Mouse (Mus musculus) neural tube, embryonic 13.5 days (tissue): ENCODE measurements around the gene Fgf18. TPM values are rescaled to one million over a fixed set of nuclear protein-coding genes. Genes with fewer than 3 reads are reported as not detected.

Experiments used
- ATAC-seq: fragments of 200-750 bp; cut with Nextera tagmentation; 2 replicates; pipeline ENCODE4 v1.8.0; 2017; ENCODE audit warnings: low read depth, mild to moderate bottlenecking, moderate TSS enrichment, moderate library complexity
- H3K27ac ChIP-seq: fragments of 300-500 bp; sonication (generic); replicated peaks from 2 replicates; pipeline ENCODE4 v1.5.1; 2015; ENCODE audit warnings: moderate library complexity, mild to moderate bottlenecking, inconsistent platforms
- H3K27me3 ChIP-seq: fragments of 300-500 bp; sonication (generic); 2 replicates; pipeline ENCODE4 v1.6.1; 2015; ENCODE audit warnings: mild to moderate bottlenecking, inconsistent platforms
- H3K36me3 ChIP-seq: fragments of 300-500 bp; sonication (generic); 2 replicates; pipeline ENCODE4 v1.6.1; 2015; ENCODE audit warnings: mild to moderate bottlenecking, inconsistent platforms
- H3K4me1 ChIP-seq: fragments of 300-500 bp; sonication (generic); replicated peaks from 2 replicates; pipeline ENCODE4 v1.6.1; 2015; ENCODE audit warnings: inconsistent platforms
- H3K4me2 ChIP-seq: fragments of 300-500 bp; sonication (generic); 2 replicates; pipeline ENCODE4 v1.6.1; 2015; ENCODE audit warnings: inconsistent platforms, mild to moderate bottlenecking, moderate library complexity
- H3K4me3 ChIP-seq: fragments of 300-500 bp; sonication (generic); 2 replicates; pipeline ENCODE4 v1.5.1; 2015; ENCODE audit warnings: mild to moderate bottlenecking, inconsistent platforms
- H3K9ac ChIP-seq: fragments of 300-500 bp; sonication (generic); 2 replicates; pipeline ENCODE4 v1.6.1; 2015; ENCODE audit warnings: moderate library complexity, mild to moderate bottlenecking, inconsistent platforms
- H3K9me3 ChIP-seq: fragments of 300-500 bp; sonication (generic); 2 replicates; pipeline ENCODE4 v1.6.1; 2016; ENCODE audit warnings: inconsistent platforms
- WGBS: fragments of 180-500 bp; shearing (Covaris S2); methylation state at CpG from one replicate; pipeline ENCODE4 v1.1.7; 2015; 5-methylcytosine and 5-hydroxymethylcytosine counted together
- polyA plus RNA-seq: library from polyadenylated mRNA; unstranded; fragments of >200 nt; fragmentation: Nextera tagmentation; extraction: Ambion mirVana; gene quantifications from 2 replicates; pipeline ENCODE4 v1.2.1, GENCODE M21; 2015

The Fgf18 gene
- polyA plus RNA-seq, 1 experiment from 2014 or later, result 10.8 TPM

DNA sequence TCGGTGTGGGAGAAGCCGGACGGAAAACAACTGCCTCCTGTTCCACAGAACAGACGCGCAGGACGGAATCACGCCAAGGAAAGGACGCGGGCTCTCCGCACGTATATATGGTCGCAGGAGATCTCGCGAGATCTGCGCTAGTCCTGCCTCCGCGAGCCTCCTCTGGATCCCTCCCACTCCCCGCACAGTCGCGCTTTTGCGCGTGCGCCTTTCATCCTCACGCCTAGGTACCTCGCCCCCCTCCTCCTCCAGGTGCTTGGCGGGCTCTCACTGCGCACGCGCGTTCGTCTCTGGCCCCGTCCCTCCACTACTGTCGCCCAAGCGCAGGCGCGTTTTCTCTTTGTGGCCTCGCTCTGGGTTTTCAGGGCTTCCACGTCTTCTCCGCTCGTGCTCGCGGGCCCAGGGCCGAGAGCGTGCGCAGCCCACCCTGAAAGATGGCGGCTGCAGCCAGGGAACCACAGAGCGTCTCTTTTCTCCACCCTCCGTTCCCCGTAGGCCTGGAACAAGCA lies 15.9 kb upstream of the Fgf18 start, which contains the start of gene Npm1:
Npm1 (minus strand) TSS at position 209 of the 509 bp plus-strand sequence.
- H3K27me3 ChIP-seq, result peaks cover 5% of the 10 kb centered on the region; the same call in 1 of the 2 replicates
- peak within 1 kb of the TSS; percentile 97 for H3K4me2 ChIP-seq
- peak; percentile 97 for ATAC-seq
- H3K27ac ChIP-seq, result peak within 1 kb of the TSS; percentile 98
- peak within 1 kb of the TSS; percentile 75 for H3K4me3 ChIP-seq
- H3K4me1 ChIP-seq, result peaks cover 24% of the 10 kb centered on the region
- peaks cover 26% of the 10 kb centered on the region for H3K36me3 ChIP-seq
- 4% methylated on average over 49 of the region's 49 CpGs for WGBS
- peak within 1 kb of the TSS; percentile 97 for H3K9ac ChIP-seq
- H3K9me3 ChIP-seq, result no peaks in the 10 kb centered on the region

DNA sequence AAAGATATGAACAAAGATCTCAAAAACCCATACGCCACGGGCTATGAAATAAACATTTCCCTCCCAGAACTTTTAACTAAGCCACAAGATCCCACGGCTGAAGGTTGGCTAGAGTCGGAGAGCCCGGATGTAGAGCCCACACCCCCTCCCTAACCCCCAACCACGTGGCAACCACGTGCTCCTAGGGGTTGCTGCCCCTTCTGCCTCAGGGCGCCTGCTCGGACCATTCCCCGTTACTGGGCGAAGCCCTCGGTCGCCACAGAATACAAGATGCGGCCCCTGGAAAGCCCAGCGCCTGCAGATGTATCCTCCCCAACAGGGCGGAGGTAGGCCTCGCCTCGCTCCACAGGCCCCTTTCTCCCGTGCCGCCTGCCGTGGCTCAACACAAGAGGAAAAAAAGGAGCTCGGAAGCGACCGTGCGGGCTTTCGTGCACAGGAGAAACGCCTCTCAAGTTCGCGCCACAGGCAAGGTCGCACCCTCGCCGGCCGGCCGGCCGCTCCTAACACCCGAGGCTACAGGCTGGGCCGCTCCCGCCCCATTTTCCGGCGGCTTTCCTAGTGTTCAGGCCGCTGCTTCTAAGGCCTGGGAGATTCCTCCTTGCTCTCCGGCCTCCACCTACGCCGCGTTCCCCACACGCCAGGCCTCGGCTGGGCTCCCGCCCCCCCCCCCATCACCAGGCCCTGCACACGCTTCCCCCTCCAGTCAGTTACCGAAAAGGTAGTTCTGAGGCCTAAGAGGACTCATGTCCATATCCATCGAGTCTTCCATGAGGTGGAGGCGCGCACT lies 15.2 kb upstream of the Fgf18 start:
- no peaks in the 10 kb centered on the region for H3K9me3 ChIP-seq
- H3K36me3 ChIP-seq, result peaks cover 32% of the 10 kb centered on the region
- H3K4me3 ChIP-seq, result peak overlapping the region; percentile 75
- H3K27ac ChIP-seq, result peak overlapping the region; percentile 89
- peak overlapping the region; percentile 97 for H3K9ac ChIP-seq
- peaks cover 2% of the 10 kb centered on the region; the same call in 1 of the 2 replicates for H3K27me3 ChIP-seq
- 2% methylated on average over 52 of the region's 53 CpGs for WGBS
- peak overlapping the region; percentile 97 for H3K4me2 ChIP-seq
- peaks cover 24% of the 10 kb centered on the region for H3K4me1 ChIP-seq
- ATAC-seq, result peak; percentile 77

DNA sequence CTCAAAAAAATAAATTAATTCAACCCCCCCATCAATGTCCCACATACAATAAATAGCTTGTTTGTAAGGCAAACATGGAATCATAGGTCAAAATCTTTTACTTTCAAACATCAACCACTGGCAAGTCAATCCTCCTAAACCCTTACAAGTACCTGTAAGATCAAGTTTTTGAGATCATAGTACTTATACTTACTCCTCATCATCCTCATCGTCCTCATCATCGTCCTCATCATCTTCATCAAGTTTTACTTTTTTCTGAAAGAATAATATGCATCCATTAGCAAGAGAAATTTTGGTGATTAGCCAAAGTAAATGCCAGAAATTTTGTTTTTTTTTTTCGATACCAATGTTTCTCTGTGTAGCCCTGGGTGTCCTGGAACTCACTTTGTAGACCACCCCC lies 12.5 kb upstream of the Fgf18 start:
- Histone ChIP-seq H3K27ac (no peak overlapping the region), H3K27me3 (no peaks in the 10 kb centered on the region), H3K9ac (no peak overlapping the region), H3K4me2 (no peak overlapping the region), H3K4me1 (peaks cover 24% of the 10 kb centered on the region), H3K9me3 (no peaks in the 10 kb centered on the region), H3K36me3 (peaks cover 53% of the 10 kb centered on the region), H3K4me3 (no peak overlapping the region)
- 91% methylated on average over 3 of the region's 3 CpGs for WGBS
- no peak for ATAC-seq

DNA sequence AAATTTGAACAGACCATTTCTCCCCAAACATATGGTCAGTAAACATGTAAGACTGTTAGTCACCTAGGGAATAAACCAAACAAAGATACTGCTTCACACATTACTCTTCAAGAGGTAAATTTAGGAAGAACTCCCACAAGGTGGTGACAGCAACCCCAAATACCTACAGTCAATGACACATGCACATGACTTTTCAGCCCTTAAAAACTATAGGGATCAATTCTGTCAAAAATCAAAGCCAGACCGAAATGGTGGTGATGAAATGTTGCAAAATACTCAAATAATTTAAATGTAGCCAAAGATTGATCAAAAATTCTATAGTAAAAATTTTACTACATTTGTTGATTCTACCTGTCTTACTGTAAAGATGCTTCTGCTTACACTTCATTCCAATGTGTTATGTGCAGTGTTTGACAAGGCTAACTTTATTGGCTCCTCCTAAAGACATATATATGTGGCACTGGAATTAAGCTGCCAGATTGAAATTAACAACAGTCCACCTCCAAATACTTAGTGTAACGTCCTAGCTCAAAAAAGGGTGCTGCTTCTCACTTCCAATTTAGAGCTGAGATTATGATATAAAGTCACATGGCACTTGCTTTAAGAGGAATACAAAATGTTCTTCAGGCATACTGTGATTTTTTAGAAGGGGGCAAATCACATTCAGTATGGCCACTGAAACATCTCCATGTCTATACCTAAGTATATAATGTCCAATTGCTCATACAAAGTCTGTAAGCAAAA lies 10.4 kb upstream of the Fgf18 start:
- H3K9me3 ChIP-seq, result no peaks in the 10 kb centered on the region
- ATAC-seq, result no peak
- no peak overlapping the region for H3K4me3 ChIP-seq
- peaks cover 18% of the 10 kb centered on the region for H3K4me1 ChIP-seq
- H3K27ac ChIP-seq, result no peak overlapping the region
- H3K9ac ChIP-seq, result no peak overlapping the region
- no peaks in the 10 kb centered on the region for H3K27me3 ChIP-seq
- H3K4me2 ChIP-seq, result no peak overlapping the region
- H3K36me3 ChIP-seq, result peaks cover 71% of the 10 kb centered on the region
- WGBS, result 88% methylated on average over 2 of the region's 2 CpGs

DNA sequence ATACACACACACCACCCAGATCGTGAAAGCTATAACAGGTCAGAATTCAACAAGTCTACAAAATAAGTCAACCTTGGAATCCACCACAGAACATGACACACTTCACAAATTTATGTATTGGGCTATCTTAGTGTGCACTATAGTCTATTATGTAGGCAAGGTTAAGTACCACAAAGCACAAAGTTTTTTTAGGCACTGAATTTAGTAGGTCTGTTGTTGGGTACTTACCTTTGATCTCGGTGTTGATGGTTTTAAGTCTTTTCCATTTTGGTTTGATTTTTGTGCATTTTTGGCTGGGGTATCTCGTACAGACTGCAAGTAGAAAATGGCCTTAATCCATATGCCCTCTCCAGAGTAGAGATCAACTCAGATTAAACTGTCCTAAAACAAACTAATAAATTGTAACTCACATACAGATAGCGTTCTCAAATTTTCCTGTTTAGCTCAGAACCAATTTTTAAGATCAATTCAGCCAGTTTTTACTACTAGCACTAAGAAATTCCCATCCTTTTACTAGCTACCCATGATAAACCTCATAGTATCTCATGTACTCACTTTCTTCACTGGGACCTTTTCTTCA lies 9.3 kb upstream of the Fgf18 start:
- Histone ChIP-seq H3K4me2 (no peak overlapping the region), H3K9ac (no peak overlapping the region), H3K4me3 (no peak overlapping the region), H3K27me3 (no peaks in the 10 kb centered on the region), H3K27ac (no peak overlapping the region), H3K9me3 (no peaks in the 10 kb centered on the region), H3K4me1 (peaks cover 13% of the 10 kb centered on the region), H3K36me3 (peaks cover 82% of the 10 kb centered on the region)
- 89% methylated on average over 4 of the region's 4 CpGs for WGBS
- ATAC-seq, result no peak

DNA sequence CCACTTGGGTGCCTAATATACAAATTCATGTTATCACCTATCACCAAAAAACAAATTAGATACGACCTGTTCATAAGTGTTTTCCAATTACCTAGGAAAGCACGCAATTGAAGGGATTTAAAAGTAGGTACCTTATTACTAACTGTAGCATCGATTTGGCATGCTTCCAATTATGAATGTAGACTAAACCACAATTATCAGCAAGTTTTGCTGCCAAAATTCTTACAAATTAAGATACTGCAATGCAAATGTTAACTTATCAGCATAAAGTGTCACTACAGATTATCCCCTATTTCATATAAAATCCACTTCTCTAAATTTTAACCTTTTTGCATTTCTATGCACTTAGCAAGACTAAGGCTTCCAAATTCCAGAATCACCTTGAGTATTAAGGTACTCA lies 7.3 kb upstream of the Fgf18 start:
- Histone ChIP-seq H3K4me2 (no peak overlapping the region), H3K4me3 (no peak overlapping the region), H3K9me3 (no peaks in the 10 kb centered on the region), H3K27me3 (no peaks in the 10 kb centered on the region), H3K27ac (no peak overlapping the region), H3K9ac (no peak overlapping the region), H3K4me1 (no peaks in the 10 kb centered on the region), H3K36me3 (peaks cover 85% of the 10 kb centered on the region)
- no peak for ATAC-seq
- 92% methylated on average over 3 of the region's 3 CpGs for WGBS

DNA sequence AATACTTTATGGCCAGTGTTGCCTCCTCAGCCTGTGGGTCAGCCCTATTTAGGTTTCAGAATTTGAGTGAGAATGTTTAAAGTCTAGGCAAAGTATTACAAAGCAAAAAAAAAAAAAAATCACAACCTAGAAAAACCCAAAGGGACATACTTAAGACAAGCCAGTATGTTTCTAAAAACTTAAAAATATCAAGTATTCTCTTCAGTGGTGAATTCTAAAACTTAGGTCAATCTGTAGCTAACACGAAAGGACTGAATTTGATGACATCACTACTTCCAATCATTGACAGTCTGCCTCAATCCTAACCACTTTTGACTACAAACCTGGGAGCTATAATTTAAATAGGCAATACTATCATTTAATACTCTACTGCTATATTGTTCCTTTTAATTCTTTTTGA lies 5.8 kb upstream of the Fgf18 start:
- Histone ChIP-seq H3K4me2 (no peak overlapping the region), H3K4me3 (no peak overlapping the region), H3K9ac (no peak overlapping the region), H3K9me3 (no peaks in the 10 kb centered on the region), H3K27ac (no peak overlapping the region), H3K36me3 (peaks cover 77% of the 10 kb centered on the region), H3K4me1 (peaks cover 3% of the 10 kb centered on the region; the same call in 1 of the 2 replicates), H3K27me3 (no peaks in the 10 kb centered on the region)
- ATAC-seq, result no peak
- WGBS, result 95% methylated on average over 1 of the region's 1 CpGs

DNA sequence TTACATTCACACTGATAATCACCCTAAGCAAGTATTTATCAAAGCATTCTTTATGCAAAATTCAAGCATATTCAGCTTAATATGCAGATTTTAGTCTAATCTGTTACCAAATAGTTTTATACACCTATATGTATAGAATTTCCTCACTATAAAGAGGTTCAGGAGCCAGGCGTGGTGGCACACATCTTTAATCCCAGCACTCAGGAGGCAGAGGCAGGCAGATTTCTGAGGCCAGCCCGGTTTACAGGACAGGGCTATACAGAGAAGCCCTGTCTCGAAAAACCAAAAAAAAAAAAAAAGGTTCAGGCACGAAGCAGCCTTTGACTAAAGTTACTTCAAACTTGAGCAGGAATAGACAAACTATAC lies 4.6 kb upstream of the Fgf18 start:
- WGBS, result 70% methylated on average over 4 of the region's 4 CpGs
- no peak overlapping the region for H3K4me3 ChIP-seq
- no peaks in the 10 kb centered on the region for H3K9me3 ChIP-seq
- no peak for ATAC-seq
- no peak overlapping the region for H3K9ac ChIP-seq
- H3K36me3 ChIP-seq, result peaks cover 68% of the 10 kb centered on the region
- H3K27ac ChIP-seq, result no peak overlapping the region
- no peaks in the 10 kb centered on the region for H3K27me3 ChIP-seq
- H3K4me2 ChIP-seq, result no peak overlapping the region
- peaks cover 13% of the 10 kb centered on the region for H3K4me1 ChIP-seq

DNA sequence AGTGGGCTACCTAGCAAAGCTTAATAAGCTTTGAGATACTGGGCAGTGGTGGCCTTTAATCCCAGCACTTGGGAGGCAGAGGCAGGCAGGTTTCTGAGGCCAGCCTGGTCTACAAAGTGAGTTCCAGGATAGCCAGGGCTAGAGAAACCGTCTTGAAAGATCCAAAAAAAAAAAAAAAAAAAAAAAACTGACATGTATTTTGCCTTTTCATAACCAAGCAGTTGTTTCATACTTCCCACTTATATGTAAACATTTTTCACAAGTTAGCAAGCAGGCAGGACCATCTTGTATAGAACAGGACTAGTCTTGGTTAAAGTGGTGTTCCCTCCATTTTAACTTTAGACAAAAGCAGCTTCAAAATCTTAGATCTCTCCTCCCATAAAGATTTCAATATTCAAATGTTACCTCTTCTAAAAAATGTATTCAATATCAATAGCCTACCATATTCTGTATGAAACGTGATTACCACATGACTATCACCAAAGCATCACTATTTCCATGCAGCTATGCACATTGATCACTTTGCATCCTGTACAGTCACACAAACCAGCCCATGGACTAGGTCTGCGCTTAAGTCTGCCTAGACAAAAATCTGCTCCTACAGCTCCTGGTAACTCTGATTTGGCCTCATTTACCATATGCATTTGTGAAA lies 4.1 kb upstream of the Fgf18 start:
- Histone ChIP-seq H3K4me1 (peaks cover 18% of the 10 kb centered on the region), H3K4me3 (no peak overlapping the region), H3K27me3 (no peaks in the 10 kb centered on the region), H3K36me3 (peaks cover 62% of the 10 kb centered on the region), H3K9ac (no peak overlapping the region), H3K27ac (no peak overlapping the region), H3K4me2 (no peak overlapping the region), H3K9me3 (no peaks in the 10 kb centered on the region)
- 70% methylated on average over 3 of the region's 3 CpGs for whole genome bisulfite sequencing
- no peak for ATAC-seq

DNA sequence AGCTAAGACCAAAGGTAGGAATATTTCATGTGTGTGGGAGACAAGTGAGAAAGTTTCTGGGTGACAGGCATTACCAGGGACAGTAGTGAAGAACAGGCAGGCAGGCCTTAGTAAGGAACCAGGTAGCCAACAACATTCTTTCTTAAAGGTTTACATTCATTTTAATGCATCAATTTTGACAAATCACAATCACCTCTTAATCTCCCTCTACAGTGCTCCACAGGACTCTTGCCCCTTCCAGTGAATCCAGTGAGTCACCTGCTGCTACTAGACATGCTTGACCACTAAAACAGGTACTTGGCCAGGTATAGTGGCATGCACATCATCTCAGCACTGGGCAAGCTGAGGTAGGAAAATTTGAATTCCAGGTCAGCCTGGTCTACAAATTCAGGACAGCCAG lies 3.2 kb upstream of the Fgf18 start:
- Histone ChIP-seq H3K4me1 (peaks cover 27% of the 10 kb centered on the region), H3K9me3 (no peaks in the 10 kb centered on the region), H3K27me3 (peaks cover 5% of the 10 kb centered on the region; the same call in 1 of the 2 replicates), H3K4me2 (no peak overlapping the region), H3K9ac (no peak overlapping the region), H3K4me3 (no peak overlapping the region), H3K36me3 (peaks cover 56% of the 10 kb centered on the region), H3K27ac (no peak overlapping the region)
- no peak for ATAC-seq

DNA sequence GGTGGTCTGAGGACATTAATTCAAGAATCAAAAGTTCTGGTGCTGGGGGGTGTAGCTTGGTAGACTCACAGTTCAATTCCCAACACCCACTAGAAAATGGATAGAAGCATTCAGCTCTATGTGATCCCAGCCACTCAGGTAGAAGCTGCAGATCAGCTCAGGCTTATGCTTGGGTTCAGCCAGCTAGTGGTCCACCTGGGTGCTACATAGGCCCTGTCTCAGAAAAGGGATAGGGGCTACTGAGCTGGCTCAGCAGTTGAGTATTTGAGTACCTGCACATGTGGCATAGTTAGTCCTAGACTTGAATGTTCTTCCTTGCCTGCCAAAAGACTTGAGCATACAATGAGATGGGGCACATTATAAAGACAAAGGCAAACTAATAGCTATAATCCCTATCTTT lies 2.3 kb upstream of the Fgf18 start:
- Histone ChIP-seq H3K27me3 (peaks cover 14% of the 10 kb centered on the region), H3K9me3 (no peaks in the 10 kb centered on the region), H3K36me3 (peaks cover 50% of the 10 kb centered on the region), H3K4me3 (no peak overlapping the region), H3K9ac (no peak overlapping the region), H3K4me2 (no peak overlapping the region), H3K4me1 (peaks cover 36% of the 10 kb centered on the region), H3K27ac (no peak overlapping the region)
- ATAC-seq, result no peak

DNA sequence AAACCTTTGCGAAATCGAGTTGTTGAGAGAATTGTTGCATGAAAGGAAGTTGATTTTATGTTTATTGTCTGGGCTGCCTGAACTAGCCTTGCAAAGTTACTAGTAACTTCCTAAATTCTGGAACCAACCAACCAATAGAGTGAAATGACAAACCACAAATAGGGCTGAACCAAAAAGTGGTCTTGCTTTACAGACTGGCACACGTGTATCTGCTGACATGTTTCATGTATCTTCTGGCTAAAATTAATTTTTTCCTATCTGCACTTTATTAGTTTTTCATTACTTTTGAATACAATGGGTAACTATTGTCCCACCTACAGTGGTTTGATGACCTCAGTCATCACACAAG lies 1.9 kb upstream of the Fgf18 start:
- H3K9ac ChIP-seq, result no peak overlapping the region
- no peak overlapping the region for H3K27ac ChIP-seq
- H3K36me3 ChIP-seq, result peaks cover 46% of the 10 kb centered on the region
- no peak overlapping the region for H3K4me2 ChIP-seq
- H3K4me3 ChIP-seq, result no peak overlapping the region
- H3K9me3 ChIP-seq, result no peaks in the 10 kb centered on the region
- H3K27me3 ChIP-seq, result peaks cover 15% of the 10 kb centered on the region
- WGBS, result 33% methylated on average over 3 of the region's 3 CpGs
- no peak for ATAC-seq
- peaks cover 40% of the 10 kb centered on the region for H3K4me1 ChIP-seq
